Mouse (Mus musculus): ENCODE data around the gene Adprh. TPM values are rescaled to one million over a fixed set of nuclear protein-coding genes. Genes with fewer than 3 reads are reported as not detected.
"Not testable (repeated sequence)": the region's sequence is repeated elsewhere in the genome, so short reads cannot be mapped to it uniquely, and the experiment has no call there.

Adprh gene
- total RNA-seq, 2 experiments from 2014 or later: 57.7 to 61.9 TPM

DNA sequence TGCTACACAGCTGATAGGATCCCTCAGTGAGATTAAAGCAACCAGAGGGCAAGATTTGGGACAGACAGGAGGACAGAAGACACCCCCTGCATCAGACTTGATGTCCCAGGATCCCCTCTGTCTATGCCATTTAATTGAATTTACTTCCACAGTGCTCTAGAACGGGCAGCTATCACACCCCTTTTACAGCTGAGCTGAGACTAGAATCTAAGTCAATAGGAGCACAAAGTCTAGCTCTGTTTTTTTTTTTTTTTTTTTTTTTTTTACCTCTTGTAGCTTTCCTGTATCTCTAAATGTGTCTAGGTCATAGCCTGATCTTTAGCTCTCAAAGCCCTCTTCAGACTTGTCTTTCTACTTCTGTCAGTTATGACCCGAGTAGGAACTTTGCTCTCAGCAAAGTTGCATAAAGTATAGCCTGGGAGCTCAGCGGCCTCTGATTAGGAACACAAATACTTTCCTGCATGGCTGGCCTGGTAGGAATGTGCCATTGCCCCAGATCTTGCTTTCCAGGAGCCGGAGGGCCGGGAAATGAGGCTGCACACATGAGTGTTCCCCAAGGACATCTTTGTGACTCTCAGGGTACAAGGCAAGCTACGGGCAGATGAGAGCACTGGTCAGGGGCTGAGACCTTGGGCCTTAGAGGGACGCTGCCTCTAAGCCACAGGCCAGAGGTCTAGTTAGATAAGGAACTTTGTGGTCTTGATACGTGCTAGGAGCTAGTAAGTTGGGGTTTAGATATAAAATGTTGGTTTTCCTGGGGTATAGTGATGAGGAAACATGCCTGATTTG is 15.6 kb upstream of the Adprh start:
- no peak for DNase-seq (ENCODE audit: extremely low spot score in 1 of 2, low spot score in 1 of 2)

DNA sequence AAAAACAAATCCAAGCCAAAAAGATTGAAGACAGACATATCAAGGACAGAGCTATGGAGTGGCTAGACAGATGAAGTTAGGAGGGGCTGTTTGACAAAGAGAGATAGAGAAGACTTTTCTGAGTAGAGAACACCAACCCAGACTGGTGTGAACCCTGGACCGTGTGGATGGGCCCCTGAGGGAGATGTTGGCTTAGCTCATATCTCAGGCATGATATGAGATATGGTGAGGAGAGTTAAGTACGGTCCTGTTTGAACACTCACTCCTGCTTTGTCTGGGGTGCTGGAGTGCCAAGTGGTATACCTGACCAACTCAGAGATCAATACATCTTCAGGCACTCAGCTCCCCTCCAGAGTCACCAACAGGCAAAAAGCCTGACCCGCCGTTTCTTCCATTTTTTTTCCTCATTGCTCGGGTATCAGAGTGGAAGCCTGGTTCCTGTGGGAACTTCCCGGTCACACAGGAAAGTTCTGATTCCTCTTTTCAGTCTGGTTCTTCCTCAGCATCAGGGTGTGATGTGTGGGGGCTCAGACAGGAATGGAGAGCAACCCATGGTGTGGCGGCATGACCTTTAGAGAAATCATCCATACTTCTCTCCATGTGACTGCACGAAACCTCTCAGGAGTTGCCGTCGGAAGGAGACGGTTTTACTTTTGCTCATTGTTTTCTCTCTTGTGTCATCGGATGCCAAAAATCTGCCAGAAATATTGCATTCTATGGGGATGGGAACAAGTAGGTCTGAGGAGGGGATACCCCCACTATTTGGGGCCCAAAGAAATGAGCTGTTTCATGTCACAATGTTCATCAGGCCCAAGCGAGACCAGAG is 14.8 kb upstream of the Adprh start:
- DNase-seq (ENCODE audit: extremely low spot score in 1 of 2, low spot score in 1 of 2): no peak

DNA sequence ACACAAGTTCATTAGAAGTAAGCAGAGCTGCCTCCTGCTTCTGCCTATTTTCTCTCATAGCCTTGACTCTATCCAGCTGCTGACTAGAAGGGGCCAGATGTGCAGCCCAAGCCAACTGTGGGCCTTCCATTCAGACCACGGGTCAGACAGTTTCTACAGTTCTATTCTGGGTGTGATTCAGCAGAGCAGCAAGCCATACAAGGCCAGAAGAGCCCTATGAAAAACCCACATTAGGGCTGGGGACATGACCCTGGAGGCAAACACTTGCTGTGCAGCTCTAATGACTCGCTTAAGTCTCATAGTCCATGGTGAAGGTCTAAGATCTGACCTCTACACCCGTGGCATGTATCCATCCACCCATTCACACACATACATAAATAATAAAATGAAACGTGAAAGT is 13.6 kb upstream of the Adprh start:
- DNase-seq (ENCODE audit: extremely low spot score in 1 of 2, low spot score in 1 of 2): no peak

- no peak for DNase-seq (ENCODE audit: extremely low spot score in 1 of 2, low spot score in 1 of 2)
Observed at GRCm38 (mm10) chr16:38463305-38463704, 10.8 kb upstream of the Adprh start.

DNA sequence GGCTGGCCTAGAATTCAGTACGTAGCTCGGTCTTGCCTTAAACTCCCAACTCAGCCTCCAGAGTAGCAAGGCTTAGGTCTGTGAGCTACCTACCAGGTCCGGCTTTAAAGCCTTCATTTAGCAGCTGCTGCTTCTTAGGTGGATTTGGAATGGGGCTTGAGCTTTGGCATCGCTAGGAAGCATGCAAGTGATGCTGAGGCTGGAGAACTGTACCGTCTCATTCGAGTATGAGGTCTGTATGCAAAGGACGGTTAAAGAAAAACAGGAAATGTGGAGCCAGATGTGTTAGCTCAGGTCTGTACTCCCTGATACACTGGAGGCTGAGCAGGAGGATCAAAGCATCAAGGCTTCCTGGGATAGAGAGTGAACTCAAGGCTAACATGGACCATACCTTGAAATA is 9.7 kb upstream of the Adprh start:
- no peak for DNase-seq (ENCODE audit: extremely low spot score in 1 of 2, low spot score in 1 of 2)

- DNase-seq (ENCODE audit: extremely low spot score in 1 of 2, low spot score in 1 of 2): no peak
Observed at GRCm38 (mm10) chr16:38461749-38462148, 9.2 kb upstream of the Adprh start.

GRCm38 (mm10) chr16:38459990-38460389 is 7.5 kb upstream of the Adprh start:
- no peak for DNase-seq (ENCODE audit: extremely low spot score in 1 of 2, low spot score in 1 of 2)

- no peak for DNase-seq (ENCODE audit: extremely low spot score in 1 of 2, low spot score in 1 of 2)
Observed at GRCm38 (mm10) chr16:38458600-38459280, 6.2 kb upstream of the Adprh start.

- DNase-seq (ENCODE audit: extremely low spot score in 1 of 2, low spot score in 1 of 2): no peak
Observed at GRCm38 (mm10) chr16:38456812-38457567, 4.5 kb upstream of the Adprh start.

GRCm38 (mm10) chr16:38455511-38456418 is 3.3 kb upstream of the Adprh start, which contains the start of gene Cd80:
TSS of gene Cd80 (plus strand) at chr16:38455561.
- DNase-seq (ENCODE audit: extremely low spot score in 1 of 2, low spot score in 1 of 2): no peak

- DNase-seq (ENCODE audit: extremely low spot score in 1 of 2, low spot score in 1 of 2): no peak
Observed at GRCm38 (mm10) chr16:38454533-38455254, 2.2 kb upstream of the Adprh start.

- no peak for DNase-seq (ENCODE audit: extremely low spot score in 1 of 2, low spot score in 1 of 2)
Observed at GRCm38 (mm10) chr16:38453952-38454351, 1.4 kb upstream of the Adprh start.

DNA sequence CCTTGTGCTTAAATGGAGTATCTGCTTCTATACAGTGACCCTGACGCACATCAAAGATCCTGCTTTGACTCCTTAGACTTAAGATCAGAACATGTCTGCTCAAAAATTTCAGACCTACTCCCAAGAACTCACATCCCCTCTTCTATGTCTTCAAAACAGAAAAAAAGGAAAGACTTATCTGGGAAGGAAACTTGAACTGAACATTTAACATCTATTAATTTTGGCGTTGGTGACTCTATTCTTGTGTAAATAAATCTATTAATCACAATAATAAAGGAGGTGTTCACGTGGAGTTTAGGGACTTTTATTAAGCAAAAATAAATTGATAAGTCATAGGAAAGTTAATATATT is 675 bp upstream of the Adprh start:
- no peak for DNase-seq (ENCODE audit: extremely low spot score in 1 of 2, low spot score in 1 of 2)

- no peak for DNase-seq (ENCODE audit: extremely low spot score in 1 of 2, low spot score in 1 of 2)
Observed at GRCm38 (mm10) chr16:38451421-38452205, 890 bp downstream of the Adprh start.

DNA sequence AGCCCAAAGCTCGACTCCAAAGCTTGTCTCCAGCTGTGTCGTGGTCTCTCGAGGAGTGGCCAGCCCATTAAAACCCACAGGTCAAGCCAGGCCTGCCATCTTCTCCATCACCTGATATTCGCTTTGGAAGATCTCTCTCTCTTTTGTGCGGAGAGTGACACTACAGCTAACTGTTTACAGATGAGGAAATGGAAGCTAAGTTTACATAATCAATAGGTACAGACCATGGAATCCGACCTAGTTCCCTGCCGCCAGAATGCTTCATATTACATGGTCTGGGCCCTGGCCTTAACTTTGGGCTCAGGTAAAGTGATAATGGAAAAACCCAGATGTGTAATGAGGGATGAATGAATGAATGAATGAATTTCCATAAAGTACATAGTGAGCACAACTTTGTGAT is 1.8 kb downstream of the Adprh start:
- no peak for DNase-seq (ENCODE audit: extremely low spot score in 1 of 2, low spot score in 1 of 2)

DNA sequence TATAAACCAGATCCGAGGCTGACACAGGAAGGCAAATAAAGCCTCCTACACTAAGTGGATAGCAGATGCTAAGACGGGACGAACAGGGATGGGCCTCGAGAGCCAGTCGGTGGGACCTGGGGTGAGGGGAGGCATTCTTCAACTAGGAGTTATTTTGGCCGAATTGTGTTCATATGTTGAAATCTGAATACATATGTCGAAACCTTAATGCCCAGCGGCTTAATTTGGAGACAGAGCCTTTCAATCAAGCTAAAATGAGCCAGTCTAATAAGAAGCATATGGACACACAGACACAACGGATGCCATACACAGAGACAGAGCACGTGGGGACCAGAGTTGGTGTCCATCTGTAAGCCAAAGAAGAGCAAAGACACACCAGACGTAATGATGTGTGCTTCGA is 4.0 kb downstream of the Adprh start:
- no peak for DNase-seq (ENCODE audit: extremely low spot score in 1 of 2, low spot score in 1 of 2)

DNA sequence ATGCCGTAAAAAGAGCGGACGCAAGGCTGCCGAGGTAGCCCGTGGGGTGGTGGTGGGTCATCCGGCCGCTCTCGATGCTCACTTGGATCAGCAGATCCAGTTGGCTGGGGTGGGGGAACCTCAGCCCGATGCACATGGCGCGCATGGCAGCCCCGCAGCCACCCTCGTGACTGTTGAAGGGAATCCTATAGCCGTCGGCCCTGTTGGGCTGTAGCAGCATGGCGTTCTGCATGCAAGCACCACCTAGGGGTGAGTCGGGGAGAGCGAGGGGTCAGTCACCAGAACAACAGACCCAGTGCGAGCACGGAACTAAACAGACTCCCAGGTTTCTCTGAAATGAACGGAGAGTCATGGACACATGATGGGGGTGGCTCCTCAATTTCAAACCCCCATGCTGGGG is 5.1 kb downstream of the Adprh start:
- no peak for DNase-seq (ENCODE audit: extremely low spot score in 1 of 2, low spot score in 1 of 2)

GRCm38 (mm10) chr16:38446141-38446540 is 6.4 kb downstream of the Adprh start:
- not testable (repeated sequence) for DNase-seq (ENCODE audit: extremely low spot score in 1 of 2, low spot score in 1 of 2)

Measured in layer of hippocampus, postnatal 25 days (tissue).